Mouse (Mus musculus): Measurements from ENCODE around the gene Usp49. TPM values are rescaled to one million over a fixed set of nuclear protein-coding genes. Genes with fewer than 3 reads are reported as not detected.

Usp49 gene
- polyA plus RNA-seq, 1 experiment: 20.6 TPM

- no peak for TF ChIP-seq GATA1 (IDR thresholded peaks at IDR 0.05; ENCODE audit: low read length)
These were observed 38.7 kb downstream of the Usp49 start for GRCm38 (mm10) chr17:47669166-47669565.

DNA sequence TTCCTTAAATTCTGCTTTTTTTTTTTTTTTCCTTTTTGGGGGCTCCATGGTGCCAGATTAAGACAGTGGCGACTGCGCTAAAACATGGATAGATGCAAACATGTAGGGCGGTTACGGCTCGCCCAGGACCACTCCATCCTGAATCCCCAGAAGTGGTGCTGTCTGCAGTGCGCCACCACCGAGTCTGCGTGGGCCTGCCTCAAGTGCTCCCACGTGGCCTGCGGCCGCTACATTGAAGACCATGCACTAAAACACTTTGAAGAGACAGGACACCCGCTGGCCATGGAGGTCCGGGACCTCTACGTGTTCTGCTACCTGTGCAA lies 41.5 kb downstream of the Usp49 start:
- TF ChIP-seq GATA1 (IDR thresholded peaks at IDR 0.05; ENCODE audit: low read length): no peak

DNA sequence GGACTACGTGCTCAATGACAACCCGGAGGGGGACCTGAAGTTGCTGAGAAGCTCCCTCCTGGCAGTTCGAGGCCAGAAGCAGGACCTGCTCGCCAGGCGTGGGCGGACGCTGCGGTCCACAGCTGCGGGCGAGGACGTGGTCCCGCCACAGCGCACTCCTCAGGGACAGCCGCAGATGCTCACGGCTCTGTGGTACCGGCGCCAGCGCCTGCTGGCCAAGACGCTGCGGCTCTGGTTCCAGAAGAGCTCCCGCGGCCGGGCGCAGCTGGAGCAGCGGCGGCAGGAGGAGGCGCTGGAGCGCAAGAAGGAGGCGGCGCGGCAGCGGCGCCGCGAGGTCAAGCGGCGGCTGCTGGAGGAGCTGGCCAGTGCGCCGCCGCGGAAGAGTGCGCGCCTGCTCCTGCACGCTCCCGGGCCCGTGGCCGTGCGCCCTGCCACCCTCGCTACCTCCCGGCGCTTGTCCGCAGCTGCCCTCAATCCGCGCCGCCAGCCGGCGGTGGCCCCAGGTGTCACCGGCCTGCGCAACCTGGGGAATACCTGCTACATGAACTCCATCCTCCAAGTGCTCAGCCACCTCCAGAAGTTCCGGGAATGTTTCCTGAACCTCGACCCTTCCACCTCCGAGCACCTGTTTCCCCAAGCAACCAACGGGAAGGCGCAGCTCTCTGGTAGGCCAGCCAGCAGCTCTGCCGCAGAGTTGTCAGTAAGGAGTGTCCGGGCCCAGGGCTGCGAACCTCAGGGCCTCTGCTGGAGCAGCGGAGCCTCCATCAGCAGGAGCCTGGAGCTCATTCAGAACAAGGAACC lies 42.0 kb downstream of the Usp49 start:
- no peak for TF ChIP-seq GATA1 (IDR thresholded peaks at IDR 0.05; ENCODE audit: low read length)

GRCm38 (mm10) chr17:47676581-47676980 lies 46.1 kb downstream of the Usp49 start:
- TF ChIP-seq GATA1 (IDR thresholded peaks at IDR 0.05; ENCODE audit: low read length): no peak

DNA sequence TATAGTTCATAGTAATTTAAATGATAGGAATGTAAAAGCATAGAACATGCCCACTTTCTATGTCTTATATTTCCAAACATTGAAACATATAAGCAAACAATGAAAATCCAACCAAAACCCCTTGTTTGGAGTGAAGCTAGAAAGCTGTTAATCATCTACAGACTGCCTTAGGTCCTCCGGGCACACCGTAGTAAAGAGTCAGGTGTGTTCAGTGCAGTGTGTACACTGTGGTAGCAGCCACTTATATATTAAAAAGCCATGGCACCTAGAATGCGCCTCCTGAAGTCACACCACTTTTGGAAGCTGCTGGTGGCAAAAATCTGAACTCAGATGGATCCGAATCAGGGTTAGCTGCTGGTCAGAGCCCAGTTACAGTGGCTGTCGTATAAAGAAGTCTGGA lies 47.7 kb downstream of the Usp49 start:
- TF ChIP-seq GATA1 (IDR thresholded peaks at IDR 0.05; ENCODE audit: low read length): no peak

GRCm38 (mm10) chr17:47678702-47679101 lies 48.2 kb downstream of the Usp49 start:
- TF ChIP-seq GATA1 (IDR thresholded peaks at IDR 0.05; ENCODE audit: low read length): no peak

GRCm38 (mm10) chr17:47682836-47683235 lies 52.3 kb downstream of the Usp49 start:
- TF ChIP-seq GATA1 (IDR thresholded peaks at IDR 0.05; ENCODE audit: low read length): no peak

DNA sequence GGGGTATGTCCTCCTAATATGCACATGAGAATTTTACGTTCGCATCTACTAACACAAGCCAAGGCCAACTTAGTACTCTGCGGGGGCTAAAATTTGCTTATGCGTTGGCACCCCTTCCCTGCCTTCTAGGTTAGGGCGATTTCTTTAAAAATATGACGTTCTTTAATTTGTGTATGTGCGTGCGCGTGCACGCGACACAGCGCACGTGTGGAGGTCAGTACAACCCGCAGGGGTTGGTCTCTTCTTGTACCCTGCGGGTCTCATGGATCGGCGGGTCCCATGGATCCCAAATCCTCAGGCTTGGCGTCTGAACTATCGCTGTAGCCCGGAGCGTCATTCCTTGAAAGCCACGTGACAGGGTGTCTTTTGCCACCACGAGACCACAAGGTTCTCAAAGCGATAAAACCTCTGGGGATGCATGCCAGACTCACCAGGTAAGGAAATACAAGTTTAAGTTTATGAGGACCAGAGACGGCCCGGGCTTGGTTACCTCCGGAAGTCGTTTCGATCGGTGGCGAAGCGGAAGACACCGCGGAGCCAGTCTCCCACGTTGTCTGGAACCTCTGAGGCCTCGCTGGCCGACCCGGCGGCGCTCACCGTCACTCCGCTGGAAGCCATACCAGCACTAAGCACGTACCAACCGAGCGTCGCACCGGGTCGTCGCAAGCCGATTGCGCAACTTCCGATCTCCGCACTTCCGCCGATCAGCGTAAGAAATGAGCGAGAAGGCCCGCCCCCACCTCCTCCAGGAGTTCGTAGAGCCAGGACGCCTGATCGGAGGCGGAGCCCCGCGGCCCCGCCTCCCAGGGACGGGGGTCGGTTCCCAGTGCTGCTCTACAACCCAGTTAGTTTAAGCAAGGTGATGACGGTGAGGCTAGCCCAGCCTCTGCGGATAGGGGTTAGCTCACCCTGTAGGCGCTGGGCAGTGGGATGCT lies 57.2 kb downstream of the Usp49 start:
- TF ChIP-seq GATA1 (IDR thresholded peaks at IDR 0.05; ENCODE audit: low read length): no peak

DNA sequence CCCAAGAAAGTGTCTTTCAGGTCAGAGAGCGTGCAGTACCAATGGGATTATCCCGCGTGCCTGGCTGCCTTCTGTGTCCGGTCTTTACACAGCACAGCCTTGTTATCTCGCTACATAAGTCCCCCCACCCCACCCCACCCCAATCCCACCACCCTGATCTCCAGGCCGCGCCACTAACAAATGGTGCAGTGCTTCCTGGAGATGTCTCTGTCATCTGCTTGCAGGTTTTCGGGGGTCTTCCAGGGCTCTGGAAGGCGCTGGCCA lies 57.8 kb downstream of the Usp49 start, which contains the start of gene Tomm6:
TSS of gene Tomm6 (minus strand) at position 43 of the 264 bp plus-strand sequence.
- TF ChIP-seq GATA1 (IDR thresholded peaks at IDR 0.05; ENCODE audit: low read length): no peak

GRCm38 (mm10) chr17:47688608-47689575 lies 58.4 kb downstream of the Usp49 start, which contains the start of gene Frs3:
Gene Frs3 (plus strand): TSS chr17:47689030.
- no peak for TF ChIP-seq GATA1 (IDR thresholded peaks at IDR 0.05; ENCODE audit: low read length)

- TF ChIP-seq GATA1 (IDR thresholded peaks at IDR 0.05; ENCODE audit: low read length): no peak
These were observed 59.4 kb downstream of the Usp49 start for GRCm38 (mm10) chr17:47689894-47690293.

GRCm38 (mm10) chr17:47691650-47692049 lies 61.2 kb downstream of the Usp49 start:
- no peak for TF ChIP-seq GATA1 (IDR thresholded peaks at IDR 0.05; ENCODE audit: low read length)

DNA sequence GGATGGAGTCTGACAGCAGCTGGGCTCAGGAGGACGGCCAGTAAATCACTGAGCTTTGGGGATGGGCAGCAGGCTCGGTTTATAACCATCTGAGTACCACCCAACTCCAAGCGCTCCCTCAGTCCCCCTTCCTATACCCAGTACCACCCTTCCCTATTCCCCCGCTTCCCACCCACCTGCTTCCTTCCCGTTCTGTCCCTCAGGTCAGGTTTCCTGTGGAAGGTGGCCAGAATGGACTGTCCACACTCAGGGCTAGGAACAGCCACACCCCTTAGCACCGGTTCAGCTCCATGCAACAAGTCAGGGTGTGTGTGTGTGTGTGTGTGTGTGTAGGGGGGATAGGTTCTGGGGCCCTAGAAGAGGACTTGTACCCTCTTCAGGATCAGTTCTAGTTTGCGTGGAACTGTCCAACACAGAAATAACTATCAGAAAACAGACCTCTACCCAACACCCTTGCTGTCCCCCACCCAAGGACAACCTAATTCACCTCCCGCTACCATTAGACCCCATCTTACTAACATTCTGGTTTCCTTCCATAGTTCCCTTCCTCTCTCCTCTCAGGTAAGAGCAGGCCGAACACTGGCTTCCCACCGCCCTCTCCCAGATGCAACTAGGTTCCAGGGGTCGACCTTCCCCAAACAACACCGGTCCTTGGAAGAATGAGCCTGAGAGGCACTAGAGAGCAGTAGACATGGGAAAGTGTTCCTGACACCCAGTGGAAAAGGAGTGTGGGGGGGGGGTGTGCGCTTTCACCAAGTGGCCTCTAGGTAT lies 63.4 kb downstream of the Usp49 start:
- no peak for TF ChIP-seq GATA1 (IDR thresholded peaks at IDR 0.05; ENCODE audit: low read length)

GRCm38 (mm10) chr17:47694442-47694502 lies 63.8 kb downstream of the Usp49 start, which contains the start of gene Gm21981:
Gene Gm21981 (minus strand): TSS chr17:47694455.
- TF ChIP-seq GATA1 (IDR thresholded peaks at IDR 0.05; ENCODE audit: low read length): no peak
